Mouse (Mus musculus): Measurements from ENCODE around the gene Slc9a3. TPM values are rescaled to one million over a fixed set of nuclear protein-coding genes. Genes with fewer than 3 reads are reported as not detected.
A peak's percentile ranks its signal among the peaks of the same experiment; 100 is the strongest.

The Slc9a3 gene
- polyA plus RNA-seq, 1 experiment from 2014 or later = not detected

DNA sequence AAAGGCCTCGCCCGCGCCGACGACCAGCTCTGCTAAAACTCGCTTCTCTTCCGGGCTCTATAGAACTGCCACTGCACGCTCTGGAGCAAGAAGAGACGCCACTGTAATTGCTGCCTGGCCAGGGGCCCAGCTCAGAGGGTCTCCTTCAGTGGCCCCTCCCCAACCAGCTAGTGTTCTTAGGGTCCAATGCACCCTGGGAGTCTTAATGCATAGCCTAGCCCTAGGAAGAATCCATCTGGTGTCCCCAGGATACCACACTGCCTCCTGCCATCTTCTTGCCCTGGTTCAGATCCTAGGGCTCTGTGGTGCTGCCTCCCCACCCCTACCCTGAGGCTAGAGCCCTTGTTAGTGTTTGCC is 45.8 kb downstream of the Slc9a3 start:
- H3K4me2 ChIP-seq (ENCODE audit: low read depth, low read length, severe bottlenecking) = peak overlapping the region; percentile 74
- no peaks in the 10 kb centered on the region for H3K9me3 ChIP-seq (ENCODE audit: control insufficient read depth, low read length)
- no peak overlapping the region for H3K27ac ChIP-seq (ENCODE audit: low read depth, low read length)
- H3K27me3 ChIP-seq (ENCODE audit: control insufficient read depth, insufficient read depth, low read length) = no peaks in the 10 kb centered on the region
- WGBS = 3% methylated on average over 9 of the region's 9 CpGs
- H3K4me3 ChIP-seq (ENCODE audit: low read depth, low read length) = peak overlapping the region; percentile 41
- peak overlapping the region; percentile 50 for H3K9ac ChIP-seq (ENCODE audit: low read length)
- no peaks in the 10 kb centered on the region; the same call in 1 of the 2 replicates for H3K36me3 ChIP-seq (ENCODE audit: control insufficient read depth, insufficient read depth, low read length)
- ATAC-seq (replicated peaks; ENCODE audit: low FRiP score) (peak; percentile 72), DNase-seq (ENCODE audit: low spot score) (no peak)
- H3K4me1 ChIP-seq (replicated peaks; ENCODE audit: control insufficient read depth, insufficient read depth, low read length) = no peaks in the 10 kb centered on the region; the same call in 1 of the 2 replicates

DNA sequence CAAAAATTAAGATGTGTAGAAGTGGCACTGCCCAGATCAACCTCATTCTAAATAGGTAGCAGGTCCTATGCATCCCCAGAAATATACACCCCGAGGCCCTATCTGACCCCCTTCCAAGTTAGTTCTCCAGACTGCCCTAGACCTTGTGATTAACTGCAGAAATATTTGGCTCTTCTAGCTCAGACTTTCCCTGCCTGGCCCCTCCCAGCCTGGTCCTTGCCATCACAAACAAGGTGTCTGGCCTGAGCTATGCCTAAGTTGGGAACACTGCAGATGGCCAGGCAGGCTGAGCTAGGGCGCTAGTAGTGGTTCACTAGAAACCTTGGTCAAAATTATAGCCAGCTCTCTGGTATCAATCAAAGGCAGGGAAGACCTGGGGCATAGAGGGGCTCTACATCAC is 46.2 kb downstream of the Slc9a3 start:
- H3K9ac ChIP-seq (ENCODE audit: low read length) = no peak overlapping the region
- H3K9me3 ChIP-seq (ENCODE audit: control insufficient read depth, low read length) = no peaks in the 10 kb centered on the region
- ATAC-seq (replicated peaks; ENCODE audit: low FRiP score) (0 out of 2 replicates have a peak, but pooled peaks have one; percentile 6), DNase-seq (ENCODE audit: low spot score) (no peak)
- H3K4me1 ChIP-seq (replicated peaks; ENCODE audit: control insufficient read depth, insufficient read depth, low read length) = no peaks in the 10 kb centered on the region; the same call in 1 of the 2 replicates
- H3K36me3 ChIP-seq (ENCODE audit: control insufficient read depth, insufficient read depth, low read length) = no peaks in the 10 kb centered on the region; the same call in 1 of the 2 replicates
- WGBS = 85% methylated on average over 2 of the region's 2 CpGs
- no peak overlapping the region for H3K4me2 ChIP-seq (ENCODE audit: low read depth, low read length, severe bottlenecking)
- no peak overlapping the region for H3K27ac ChIP-seq (ENCODE audit: low read depth, low read length)
- no peaks in the 10 kb centered on the region for H3K27me3 ChIP-seq (ENCODE audit: control insufficient read depth, insufficient read depth, low read length)
- no peak overlapping the region for H3K4me3 ChIP-seq (ENCODE audit: low read depth, low read length)

DNA sequence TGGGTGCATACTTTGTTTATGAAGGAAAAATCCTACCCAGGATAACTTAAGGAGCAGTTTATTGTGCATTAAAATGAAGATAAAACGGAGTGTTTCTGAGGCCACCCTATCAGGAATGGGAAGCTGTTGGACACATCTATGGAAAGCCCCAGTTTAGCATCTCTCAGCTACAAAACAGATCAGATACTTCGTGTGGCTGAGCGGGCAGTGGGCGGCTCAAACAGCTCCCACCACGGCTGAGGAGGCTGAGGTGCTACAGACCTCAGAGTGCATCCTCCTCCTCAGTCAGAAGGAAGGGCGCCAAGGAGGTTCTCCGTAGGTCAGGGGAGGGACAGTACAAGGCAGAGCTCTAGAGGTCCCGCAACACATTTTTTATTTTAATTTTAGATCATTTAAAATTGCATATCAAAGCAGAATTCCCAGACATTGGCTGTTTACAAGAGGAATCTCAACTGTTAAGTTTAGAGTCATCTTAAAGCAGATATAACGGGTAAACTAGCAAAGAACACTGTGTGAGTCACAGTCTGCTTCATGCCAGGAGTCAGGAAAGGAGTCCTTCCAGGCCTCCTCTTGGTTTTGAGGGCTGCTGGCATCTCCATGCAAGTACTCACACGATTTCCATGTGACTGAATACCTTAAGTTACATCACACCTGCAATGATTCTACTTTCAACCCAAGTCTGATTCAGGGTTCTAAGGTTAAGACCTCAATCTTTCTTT is 48.3 kb downstream of the Slc9a3 start:
- H3K27me3 ChIP-seq (ENCODE audit: control insufficient read depth, insufficient read depth, low read length) = no peaks in the 10 kb centered on the region
- no peaks in the 10 kb centered on the region for H3K9me3 ChIP-seq (ENCODE audit: control insufficient read depth, low read length)
- H3K36me3 ChIP-seq (ENCODE audit: control insufficient read depth, insufficient read depth, low read length) = peaks cover 3% of the 10 kb centered on the region; the same call in 1 of the 2 replicates
- ATAC-seq (replicated peaks; ENCODE audit: low FRiP score) (no peak), DNase-seq (ENCODE audit: low spot score) (no peak)
- H3K9ac ChIP-seq (ENCODE audit: low read length) = no peak overlapping the region
- H3K4me2 ChIP-seq (ENCODE audit: low read depth, low read length, severe bottlenecking) = no peak overlapping the region
- H3K4me1 ChIP-seq (replicated peaks; ENCODE audit: control insufficient read depth, insufficient read depth, low read length) = no peaks in the 10 kb centered on the region; the same call in 1 of the 2 replicates
- H3K4me3 ChIP-seq (ENCODE audit: low read depth, low read length) = no peak overlapping the region
- WGBS = 91% methylated on average over 10 of the region's 10 CpGs
- H3K27ac ChIP-seq (ENCODE audit: low read depth, low read length) = no peak overlapping the region

DNA sequence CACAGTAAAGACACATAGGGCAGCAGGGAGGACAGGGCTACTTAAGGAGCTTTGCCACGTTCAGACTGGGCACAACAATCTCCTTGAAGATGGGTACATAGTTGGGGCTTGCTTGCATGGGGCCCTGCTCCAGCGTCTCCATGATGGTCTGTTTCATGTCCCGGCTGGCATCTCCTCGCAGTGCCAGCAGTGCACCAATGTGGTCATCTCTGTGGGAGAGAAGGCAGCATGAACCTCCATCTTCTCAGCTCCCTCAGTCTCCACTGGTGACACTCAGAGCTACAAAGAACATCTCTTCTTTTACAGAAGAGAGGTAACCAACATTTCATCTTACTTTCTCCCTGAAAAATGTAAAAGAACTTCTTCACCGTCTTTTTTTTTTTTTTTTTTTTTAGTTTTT is 50.8 kb downstream of the Slc9a3 start:
- no peak overlapping the region for H3K4me2 ChIP-seq (ENCODE audit: low read depth, low read length, severe bottlenecking)
- no peaks in the 10 kb centered on the region for H3K9me3 ChIP-seq (ENCODE audit: control insufficient read depth, low read length)
- no peak overlapping the region for H3K9ac ChIP-seq (ENCODE audit: low read length)
- H3K36me3 ChIP-seq (ENCODE audit: control insufficient read depth, insufficient read depth, low read length) = peaks cover 3% of the 10 kb centered on the region; the same call in 1 of the 2 replicates
- ATAC-seq (replicated peaks; ENCODE audit: low FRiP score) = no peak
- no peak overlapping the region for H3K27ac ChIP-seq (ENCODE audit: low read depth, low read length)
- DNase-seq (ENCODE audit: low spot score) = no peak
- no peaks in the 10 kb centered on the region for H3K27me3 ChIP-seq (ENCODE audit: control insufficient read depth, insufficient read depth, low read length)
- WGBS = 91% methylated on average over 5 of the region's 5 CpGs
- no peaks in the 10 kb centered on the region for H3K4me1 ChIP-seq (replicated peaks; ENCODE audit: control insufficient read depth, insufficient read depth, low read length)
- no peak overlapping the region for H3K4me3 ChIP-seq (ENCODE audit: low read depth, low read length)

DNA sequence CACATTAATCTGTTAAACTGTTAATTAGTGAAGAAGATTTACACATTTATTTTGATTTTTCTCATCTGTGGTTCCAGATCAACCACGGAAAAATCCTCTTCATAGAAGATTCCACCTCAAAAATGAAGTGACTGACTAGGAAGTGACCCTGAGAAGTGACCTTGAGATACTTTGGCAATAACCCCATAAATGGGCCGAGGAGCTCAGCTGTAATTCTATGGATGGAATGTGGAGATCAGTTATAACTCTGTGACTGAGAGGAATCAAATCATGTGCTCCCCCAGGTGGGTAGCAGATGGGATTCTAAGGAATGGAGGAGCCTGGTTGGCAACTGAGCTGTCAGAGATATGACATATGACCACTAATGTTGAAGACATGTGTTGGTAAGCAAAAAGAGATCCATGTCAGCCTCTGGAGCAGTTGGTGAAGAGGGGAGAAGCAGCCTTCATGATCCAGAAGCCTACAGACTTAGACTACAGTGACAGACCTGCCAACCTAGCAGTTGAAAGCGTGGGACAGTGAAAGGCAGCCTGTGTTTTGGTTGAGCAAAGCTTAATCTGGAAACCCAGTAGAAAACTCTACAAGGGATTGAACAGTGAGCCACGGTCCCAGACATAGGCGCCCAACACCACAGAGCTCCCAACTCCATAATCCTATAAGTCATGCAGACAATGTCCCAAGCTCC is 61.9 kb downstream of the Slc9a3 start:
- DNase-seq (ENCODE audit: low spot score) (no peak), ATAC-seq (replicated peaks; ENCODE audit: low FRiP score) (no peak)
- Histone ChIP-seq H3K4me3 (ENCODE audit: low read depth, low read length) (no peak overlapping the region), H3K4me1 (replicated peaks; ENCODE audit: control insufficient read depth, insufficient read depth, low read length) (no peaks in the 10 kb centered on the region), H3K9ac (ENCODE audit: low read length) (no peak overlapping the region), H3K27me3 (ENCODE audit: control insufficient read depth, insufficient read depth, low read length) (no peaks in the 10 kb centered on the region), H3K36me3 (ENCODE audit: control insufficient read depth, insufficient read depth, low read length) (no peaks in the 10 kb centered on the region; the same call in 1 of the 2 replicates), H3K4me2 (ENCODE audit: low read depth, low read length, severe bottlenecking) (no peak overlapping the region), H3K9me3 (ENCODE audit: control insufficient read depth, low read length) (no peaks in the 10 kb centered on the region), H3K27ac (ENCODE audit: low read depth, low read length) (no peak overlapping the region)
- 91% methylated on average over 5 of the region's 5 CpGs for WGBS

DNA sequence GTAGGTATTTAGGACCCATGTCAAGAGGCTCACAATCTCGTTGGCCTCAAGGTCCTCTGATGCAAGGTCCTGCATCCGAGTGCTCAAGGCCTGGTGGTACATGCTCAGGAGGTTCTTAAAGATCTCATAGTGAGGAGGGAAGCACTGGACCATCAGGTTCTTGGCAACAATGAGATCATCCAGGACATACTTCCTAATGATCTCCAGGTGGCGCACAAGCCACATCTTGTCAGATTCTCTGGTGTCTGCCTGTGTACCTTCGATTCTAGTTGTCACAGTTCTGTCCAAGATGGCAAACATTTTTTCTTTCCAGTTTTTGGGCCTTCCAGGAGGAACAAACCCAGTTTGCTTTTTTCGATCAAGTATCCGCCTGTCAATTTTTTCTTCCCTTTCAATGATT is 71.4 kb downstream of the Slc9a3 start:
- 80% methylated on average over 6 of the region's 6 CpGs for WGBS
- Histone ChIP-seq H3K27ac (ENCODE audit: low read depth, low read length) (no peak overlapping the region), H3K36me3 (ENCODE audit: control insufficient read depth, insufficient read depth, low read length) (peaks cover 4% of the 10 kb centered on the region; the same call in 1 of the 2 replicates), H3K4me3 (ENCODE audit: low read depth, low read length) (no peak overlapping the region), H3K4me1 (replicated peaks; ENCODE audit: control insufficient read depth, insufficient read depth, low read length) (no peaks in the 10 kb centered on the region), H3K9me3 (ENCODE audit: control insufficient read depth, low read length) (no peaks in the 10 kb centered on the region), H3K9ac (ENCODE audit: low read length) (no peak overlapping the region), H3K27me3 (ENCODE audit: control insufficient read depth, insufficient read depth, low read length) (no peaks in the 10 kb centered on the region), H3K4me2 (ENCODE audit: low read depth, low read length, severe bottlenecking) (no peak overlapping the region)
- no peak for ATAC-seq (replicated peaks; ENCODE audit: low FRiP score)
- no peak for DNase-seq (ENCODE audit: low spot score)

DNA sequence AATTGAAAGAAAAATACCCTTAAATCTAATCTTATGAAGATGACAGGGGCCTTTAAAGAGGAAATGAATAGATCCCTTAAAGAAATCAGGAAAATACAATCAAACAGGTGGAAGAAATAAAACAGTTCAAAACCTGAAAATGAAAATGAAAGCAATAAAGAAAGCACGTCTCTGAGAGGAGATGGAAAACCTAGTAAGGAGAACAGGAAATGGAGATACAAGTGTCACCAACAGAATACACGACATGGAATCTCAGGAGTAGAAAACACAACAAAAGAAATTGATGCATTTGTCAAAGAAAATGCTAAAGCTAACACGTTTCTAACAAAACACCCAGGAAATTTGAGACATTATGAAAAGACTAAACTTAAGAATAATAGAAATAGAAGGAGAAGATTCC is 75.2 kb downstream of the Slc9a3 start:
- ATAC-seq (replicated peaks; ENCODE audit: low FRiP score) = no peak

DNA sequence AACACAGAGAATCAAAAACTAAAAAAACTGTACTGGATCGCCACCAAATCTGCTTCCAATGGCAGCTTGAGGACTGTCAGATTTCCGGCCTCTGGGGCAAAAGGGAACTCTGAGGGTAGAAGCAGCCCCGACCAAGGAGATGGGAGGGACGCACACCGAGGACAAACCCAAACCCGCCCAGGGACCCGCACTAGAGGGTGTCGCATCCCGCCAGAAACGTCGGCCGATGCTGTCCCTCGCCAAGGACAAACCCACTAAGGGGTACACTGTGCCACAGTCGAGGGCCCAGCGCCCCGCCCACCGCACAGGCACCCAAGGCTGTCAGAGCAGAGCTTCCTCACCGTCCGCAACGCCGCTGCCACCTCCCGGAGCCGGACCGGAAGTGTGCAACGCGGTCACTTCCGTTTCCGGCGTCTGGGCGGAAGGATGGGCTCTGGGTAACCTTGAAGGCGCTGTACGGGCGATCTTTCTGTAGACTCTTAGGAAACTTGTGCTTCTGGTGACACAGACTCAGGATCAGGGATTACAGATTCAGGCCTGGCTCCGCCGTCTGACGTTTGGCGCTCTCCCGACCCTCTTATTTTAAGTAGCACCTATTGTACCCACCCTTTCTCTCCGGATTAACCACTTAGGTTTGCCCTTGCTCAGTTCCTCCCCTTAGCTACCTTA is 87.2 kb downstream of the Slc9a3 start, which contains the start of gene Exoc3:
TSS of gene Exoc3 (minus strand) at position 416 of the 669 bp plus-strand sequence.
- WGBS = under 1% methylated on average over 39 of the region's 39 CpGs
- Histone ChIP-seq H3K4me3 (ENCODE audit: low read depth, low read length) (peak within 1 kb of the TSS; percentile 77), H3K9ac (ENCODE audit: low read length) (peak within 1 kb of the TSS; percentile 81), H3K4me1 (replicated peaks; ENCODE audit: control insufficient read depth, insufficient read depth, low read length) (peaks cover 6% of the 10 kb centered on the region; the same call in 1 of the 2 replicates), H3K27ac (ENCODE audit: low read depth, low read length) (peak within 1 kb of the TSS; percentile 50; the same call in 1 of the 2 replicates), H3K27me3 (ENCODE audit: control insufficient read depth, insufficient read depth, low read length) (no peaks in the 10 kb centered on the region), H3K4me2 (ENCODE audit: low read depth, low read length, severe bottlenecking) (peak within 1 kb of the TSS; percentile 88), H3K9me3 (ENCODE audit: control insufficient read depth, low read length) (no peaks in the 10 kb centered on the region), H3K36me3 (ENCODE audit: control insufficient read depth, insufficient read depth, low read length) (no peaks in the 10 kb centered on the region)
- peak; percentile 90 for DNase-seq (ENCODE audit: low spot score)
- ATAC-seq (replicated peaks; ENCODE audit: low FRiP score) = peak; percentile 98

More for the DNA sequence above, 75.2 kb downstream of the Slc9a3 start:
- no peaks in the 10 kb centered on the region for H3K4me1 ChIP-seq (replicated peaks; ENCODE audit: control insufficient read depth, insufficient read depth, low read length)
- H3K4me3 ChIP-seq (ENCODE audit: low read depth, low read length) = no peak overlapping the region
- H3K9me3 ChIP-seq (ENCODE audit: control insufficient read depth, low read length) = no peaks in the 10 kb centered on the region
- no peaks in the 10 kb centered on the region for H3K27me3 ChIP-seq (ENCODE audit: control insufficient read depth, insufficient read depth, low read length)
- DNase-seq (ENCODE audit: low spot score) = no peak
- 89% methylated on average over 3 of the region's 3 CpGs for WGBS
- H3K4me2 ChIP-seq (ENCODE audit: low read depth, low read length, severe bottlenecking) = no peak overlapping the region
- peaks cover 4% of the 10 kb centered on the region; the same call in 1 of the 2 replicates for H3K36me3 ChIP-seq (ENCODE audit: control insufficient read depth, insufficient read depth, low read length)
- no peak overlapping the region for H3K9ac ChIP-seq (ENCODE audit: low read length)
- no peak overlapping the region for H3K27ac ChIP-seq (ENCODE audit: low read depth, low read length)

All from forebrain, embryonic 11.5 days (tissue).